Mouse (Mus musculus) gonadal fat pad, adult 2 months (tissue): ENCODE measurements around the gene Pou2f1. TPM values are rescaled to one million over a fixed set of nuclear protein-coding genes. Genes with fewer than 3 reads are reported as not detected.

Source experiments
- DNase-seq: peaks from one replicate; pipeline ENCODE4 v3.0.0-alpha.2; 2012; ENCODE audit warnings: low read depth
- polyA plus RNA-seq: library from polyadenylated mRNA; depleted of rRNA; stranded (reverse); fragments of >200 nt; gene quantifications from 2 replicates; pipeline ENCODE4 v1.2.3, GENCODE M21; 2012; rRNA removed

Pou2f1 gene
- 8.5 and 8.8 TPM in 2 replicates for polyA plus RNA-seq

DNA sequence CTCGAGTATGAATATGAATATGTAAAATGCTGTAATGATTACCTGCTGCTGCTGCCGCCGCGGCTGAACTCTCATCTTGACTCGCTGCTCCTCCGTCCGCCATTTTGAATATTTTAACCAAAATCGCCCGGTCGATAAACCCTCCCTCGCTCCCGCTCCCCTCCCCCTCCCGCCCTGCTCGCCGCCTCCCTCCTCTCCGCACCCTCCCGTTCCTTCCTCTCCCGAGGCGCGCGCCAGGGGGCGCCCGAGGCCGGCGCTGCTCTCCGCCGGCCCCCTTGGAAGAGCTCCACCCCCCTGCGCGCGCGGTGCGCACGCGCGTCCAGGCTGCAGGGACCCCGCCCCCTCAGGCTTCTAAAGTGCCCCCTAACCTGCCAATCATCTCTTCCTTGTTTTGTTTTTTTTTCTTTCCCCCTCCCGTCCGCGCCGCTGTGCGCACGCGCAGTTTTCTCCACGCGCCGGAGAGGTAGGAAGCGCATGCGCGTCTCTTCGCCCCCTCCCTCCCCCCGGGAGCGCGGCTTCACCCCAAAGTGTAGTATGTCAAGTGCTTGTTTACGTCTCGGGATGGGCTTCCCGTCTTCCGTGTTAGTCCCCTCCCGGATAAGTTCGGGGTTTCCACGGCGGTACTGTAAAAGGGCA is at the start of gene Pou2f1:
Gene Pou2f1 (minus strand): TSS at position 159 of the 636 bp plus-strand sequence.
- peak; percentile 73 for DNase-seq

- DNase-seq = no peak
Observed at GRCm38 (mm10) chr1:166049046-166049827, 46.8 kb upstream of the Pou2f1 start.

- DNase-seq = no peak
Observed at GRCm38 (mm10) chr1:166048230-166048911, 45.9 kb upstream of the Pou2f1 start.

DNA sequence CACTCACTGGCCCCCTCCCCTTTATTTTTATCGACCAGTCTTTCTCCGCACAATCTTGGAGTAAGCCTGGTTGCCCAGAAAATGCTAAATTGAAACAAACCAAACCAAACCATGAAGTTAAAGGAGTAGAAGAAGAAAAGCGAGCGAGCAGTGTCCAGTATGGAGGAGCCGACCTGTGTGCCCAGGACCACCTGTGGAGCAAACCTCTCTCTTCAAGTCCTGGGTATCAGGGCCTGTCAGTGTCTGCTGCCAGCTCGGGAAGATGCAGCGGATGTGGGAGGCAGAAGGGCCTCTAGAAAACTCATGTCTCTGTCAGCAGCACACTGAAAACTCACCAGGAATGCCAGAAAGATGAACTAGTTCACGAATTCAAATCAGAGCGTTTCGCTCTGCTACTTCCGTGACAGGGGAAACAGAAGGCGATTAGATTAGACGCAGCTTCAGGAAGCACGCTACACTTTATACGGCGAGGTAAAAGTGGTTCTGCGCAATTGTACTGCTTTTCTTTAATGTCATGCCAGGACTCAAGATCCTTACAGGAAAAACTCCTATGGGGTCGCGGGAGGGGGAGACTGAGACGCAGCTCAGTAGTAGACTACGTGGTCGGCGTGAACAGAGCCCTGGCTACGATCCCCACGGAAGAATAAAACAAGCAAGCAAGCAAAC is 45.2 kb upstream of the Pou2f1 start:
- DNase-seq = no peak

DNA sequence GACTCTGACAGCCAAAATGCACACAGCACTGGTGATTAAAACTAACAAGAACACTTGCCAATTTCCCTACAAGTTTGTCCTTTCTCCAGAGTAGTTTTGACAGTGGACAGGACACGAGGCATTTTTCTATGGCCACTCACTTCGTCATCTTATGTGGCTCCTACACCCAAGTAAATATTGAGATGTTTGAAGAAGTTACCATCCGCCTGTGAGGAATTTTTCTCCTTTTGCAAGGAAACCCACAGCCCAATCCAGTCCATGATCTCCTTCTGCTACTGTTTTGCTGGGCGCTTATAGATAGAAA is 43.4 kb upstream of the Pou2f1 start:
- no peak for DNase-seq

DNA sequence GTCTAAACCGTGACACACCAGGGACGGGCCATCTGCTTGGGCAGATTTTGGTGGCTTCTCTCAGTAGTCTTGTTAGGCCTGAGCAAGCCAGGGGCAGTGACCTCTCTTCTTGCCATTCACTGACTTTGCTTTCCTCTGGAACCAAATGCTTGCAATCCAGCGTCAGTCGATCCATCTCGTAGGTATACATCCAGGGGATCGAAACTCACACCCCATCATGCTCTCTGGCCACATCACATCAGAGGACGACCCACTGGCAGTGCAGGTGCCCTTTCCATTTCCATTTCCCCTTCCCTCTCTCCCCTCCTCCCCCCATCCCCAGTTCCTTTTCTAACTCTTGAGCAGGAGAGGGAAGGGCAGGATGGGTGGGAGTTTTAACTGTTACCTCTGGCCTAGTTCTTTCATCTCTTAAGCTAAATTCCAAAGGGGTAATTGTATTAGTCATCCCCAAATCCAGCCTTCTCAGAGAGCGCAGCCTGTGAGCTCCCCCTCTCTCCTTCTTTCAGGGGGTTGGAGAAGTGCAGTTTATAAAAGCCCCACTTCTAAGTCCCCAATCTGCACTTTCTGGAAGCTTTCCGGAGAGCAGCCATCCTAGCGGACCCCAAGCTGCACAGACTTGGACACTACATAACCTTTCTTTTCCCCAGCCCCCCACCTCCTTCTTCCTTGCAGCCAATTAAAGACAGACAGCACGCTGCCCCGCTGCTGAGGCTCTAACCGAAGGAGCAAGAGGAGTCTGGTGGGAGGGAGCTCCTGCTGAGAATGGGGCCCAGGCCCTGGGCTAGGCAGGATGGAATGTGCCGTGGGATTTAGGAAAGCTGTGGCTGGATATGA is 42.8 kb upstream of the Pou2f1 start:
- DNase-seq = no peak

GRCm38 (mm10) chr1:166043451-166044149 is 41.1 kb upstream of the Pou2f1 start:
- no peak for DNase-seq

DNA sequence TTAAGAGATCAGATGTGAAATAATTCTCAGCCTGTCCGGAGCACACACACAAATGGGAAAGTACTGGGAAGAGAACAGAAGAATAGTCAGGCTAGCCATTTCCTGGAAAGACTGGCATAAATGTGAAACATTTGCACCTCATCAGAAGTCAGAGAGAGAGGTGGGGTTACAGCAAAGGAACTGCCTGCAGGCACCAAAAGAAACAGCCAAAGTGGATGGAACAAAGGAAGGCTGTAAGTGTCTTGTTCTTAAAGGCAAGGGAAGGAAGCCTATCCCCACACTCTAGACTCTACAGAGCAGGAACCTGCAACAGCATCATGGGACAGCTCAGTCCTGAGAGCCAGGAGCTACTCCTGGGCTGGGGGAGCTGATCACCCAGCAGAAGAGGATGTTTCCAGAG is 39.0 kb upstream of the Pou2f1 start:
- no peak for DNase-seq

- no peak for DNase-seq
Observed at GRCm38 (mm10) chr1:166038731-166039332, 36.4 kb upstream of the Pou2f1 start.

- no peak for DNase-seq
Observed at GRCm38 (mm10) chr1:166035045-166035444, 32.6 kb upstream of the Pou2f1 start.

DNA sequence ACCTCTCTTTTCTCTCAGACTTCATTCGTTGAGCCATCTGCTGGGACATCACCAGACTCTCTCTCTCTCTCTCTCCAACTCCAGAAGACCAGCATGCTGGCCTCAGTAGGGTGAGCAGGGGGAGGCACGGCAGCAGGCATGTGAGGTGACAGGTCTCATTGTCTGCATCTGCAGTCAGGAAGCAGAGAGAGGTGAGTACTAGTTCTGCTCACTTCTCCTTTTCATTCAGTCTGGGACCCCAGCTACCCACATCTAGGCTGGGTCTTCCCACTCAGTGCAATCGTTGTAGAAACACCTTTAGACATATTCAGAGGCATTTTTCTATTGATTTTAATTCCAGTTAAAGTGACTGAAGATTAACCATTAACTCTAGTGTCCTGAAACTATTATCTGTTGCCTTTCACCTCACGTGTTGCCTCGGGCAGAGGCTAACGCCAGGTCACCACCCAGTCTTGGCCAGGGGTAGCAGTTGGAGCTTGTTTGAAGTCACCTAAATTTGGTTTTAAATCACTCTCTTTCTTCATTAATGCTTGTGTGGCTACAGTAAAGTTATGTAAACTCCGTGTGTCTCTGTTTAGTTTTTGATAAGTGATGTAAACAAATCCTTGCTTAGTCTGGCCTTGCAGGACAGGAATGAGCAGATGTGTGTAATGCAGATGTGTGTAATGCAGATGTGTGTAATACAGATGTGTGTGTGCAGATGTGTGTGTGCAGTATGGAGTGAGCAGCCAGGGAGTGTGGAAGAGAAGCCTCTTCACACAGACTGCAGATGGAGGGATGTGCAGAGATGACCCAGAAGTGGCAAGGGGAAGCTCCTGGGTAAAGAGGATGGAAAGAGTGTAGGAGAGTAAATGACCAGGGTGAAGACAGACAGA is 29.4 kb upstream of the Pou2f1 start:
- no peak for DNase-seq

DNA sequence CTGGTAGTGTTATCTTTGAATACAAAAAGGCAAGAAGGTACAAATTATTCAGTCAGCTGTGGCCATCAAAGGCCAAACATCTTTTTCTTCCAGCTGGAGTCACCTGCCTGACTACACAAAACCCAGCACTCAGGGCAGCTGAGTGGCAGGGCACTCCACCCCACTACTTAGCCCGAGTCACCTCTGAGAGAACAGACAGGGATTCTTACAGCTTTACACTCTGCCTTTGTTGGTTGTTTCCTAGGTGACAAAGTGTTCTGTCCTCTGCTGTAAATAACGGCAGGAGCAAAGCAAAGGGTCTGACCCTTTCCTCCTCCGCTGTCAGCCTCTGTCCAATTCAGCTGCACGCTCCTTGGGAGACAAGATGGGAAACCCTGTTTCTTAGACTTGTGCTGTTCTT is 21.5 kb upstream of the Pou2f1 start:
- DNase-seq = no peak

DNA sequence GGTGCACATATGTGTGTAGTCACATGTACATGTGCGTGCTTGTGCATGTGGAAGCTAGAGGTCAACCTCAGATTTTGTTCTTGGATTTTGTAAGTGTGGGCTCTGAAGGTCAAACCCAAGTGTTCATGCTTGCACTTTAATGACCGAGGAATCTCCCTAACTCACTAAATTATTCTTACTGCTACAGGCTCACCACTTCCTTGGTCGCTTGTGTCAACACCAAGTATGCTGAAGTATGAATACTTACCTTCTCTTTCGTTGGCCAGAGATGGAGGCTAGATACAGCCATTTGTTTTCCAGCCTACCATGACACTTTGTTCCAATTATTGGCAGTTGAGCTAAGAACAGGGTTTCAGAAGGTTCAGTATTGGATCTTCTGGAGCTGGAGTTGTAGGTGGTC is 14.7 kb upstream of the Pou2f1 start:
- DNase-seq = no peak

DNA sequence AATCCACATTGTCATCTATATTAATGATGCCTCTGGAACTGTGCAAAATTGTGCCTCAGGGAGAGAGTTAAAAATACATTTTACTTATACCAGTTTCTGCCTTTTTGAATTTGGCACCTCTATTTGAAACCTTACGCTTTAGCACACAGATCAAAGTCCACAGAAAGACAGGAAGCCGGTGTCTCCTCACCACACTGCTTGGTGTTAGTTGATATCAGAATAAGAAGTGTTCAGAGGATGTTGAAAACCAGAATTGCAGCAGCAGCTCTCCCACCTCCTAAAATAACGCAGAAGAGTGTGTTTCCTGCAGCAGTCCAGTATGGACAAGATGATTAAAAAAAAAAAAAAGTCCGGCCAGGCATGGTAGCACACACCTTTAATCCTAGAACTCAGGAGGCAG is 13.8 kb upstream of the Pou2f1 start:
- no peak for DNase-seq

GRCm38 (mm10) chr1:166014530-166014929 is 12.1 kb upstream of the Pou2f1 start:
- DNase-seq = no peak

GRCm38 (mm10) chr1:166010106-166010505 is 7.6 kb upstream of the Pou2f1 start:
- DNase-seq = no peak

- DNase-seq = no peak
Observed at GRCm38 (mm10) chr1:166008634-166009350, 6.3 kb upstream of the Pou2f1 start.

GRCm38 (mm10) chr1:166007026-166007425 is 4.5 kb upstream of the Pou2f1 start:
- no peak for DNase-seq
